Mouse (Mus musculus) hindbrain, embryonic 11.5 days (tissue): ENCODE measurements around the gene Cygb. TPM values are rescaled to one million over a fixed set of nuclear protein-coding genes. Genes with fewer than 3 reads are reported as not detected.

Source experiments
- ATAC-seq: fragments of 200-750 bp; cut with Nextera tagmentation; 2 replicates; pipeline ENCODE4 v1.8.0; 2017; ENCODE audit warnings: mild to moderate bottlenecking, moderate TSS enrichment, moderate library complexity; ENCODE audit not compliant: low FRiP score
- DNase-seq: peaks from one replicate; pipeline ENCODE4 v3.0.0-alpha.2; 2015; ENCODE audit warnings: low spot score
- H3K27ac ChIP-seq: fragments of 300-500 bp; sonication (generic); 2 replicates; pipeline ENCODE4 v1.5.1; 2014; ENCODE audit warnings: mild to moderate bottlenecking, low read depth, low read length
- H3K27me3 ChIP-seq: fragments of 300-500 bp; sonication (generic); 2 replicates; pipeline ENCODE4 v1.6.1; 2014; ENCODE audit warnings: mild to moderate bottlenecking, low read length, moderate library complexity, mixed read lengths; ENCODE audit not compliant: control insufficient read depth, insufficient read depth
- H3K36me3 ChIP-seq: fragments of 300-500 bp; sonication (generic); 2 replicates; pipeline ENCODE4 v1.6.1; 2014; ENCODE audit warnings: mild to moderate bottlenecking, low read length, moderate library complexity, mixed read lengths; ENCODE audit not compliant: control insufficient read depth, insufficient read depth
- H3K4me1 ChIP-seq: fragments of 300-500 bp; sonication (generic); replicated peaks from 2 replicates; pipeline ENCODE4 v1.6.1; 2014; ENCODE audit warnings: low read length, mixed read lengths; ENCODE audit not compliant: control insufficient read depth, insufficient read depth
- H3K4me2 ChIP-seq: fragments of 300-500 bp; sonication (generic); replicated peaks from 2 replicates; pipeline ENCODE4 v1.6.1; 2014; ENCODE audit warnings: mild to moderate bottlenecking, low read depth, low read length
- H3K4me3 ChIP-seq: fragments of 300-500 bp; sonication (generic); 2 replicates; pipeline ENCODE4 v1.5.1; 2014; ENCODE audit warnings: low read depth, low read length
- H3K9ac ChIP-seq: fragments of 300-500 bp; sonication (generic); 2 replicates; pipeline ENCODE4 v1.6.1; 2014; ENCODE audit warnings: low read depth, low read length
- H3K9me3 ChIP-seq: fragments of 300-500 bp; sonication (generic); 2 replicates; pipeline ENCODE4 v1.6.1; 2016; ENCODE audit warnings: low read length; ENCODE audit not compliant: control insufficient read depth
- WGBS: fragments of 180-500 bp; shearing (Covaris S2); extraction: QIAGEN DNeasy Blood & Tissue Kit; methylation state at CpG from one replicate; pipeline ENCODE4 v1.1.7; 2014; 5-methylcytosine and 5-hydroxymethylcytosine counted together
- polyA plus RNA-seq: library from polyadenylated mRNA; unstranded; fragments of >200 nt; fragmentation: Nextera tagmentation; extraction: Ambion mirVana; gene quantifications from 2 replicates; pipeline ENCODE4 v1.2.1, GENCODE M21; 2014

The Cygb gene
- polyA plus RNA-seq, 1 experiment from 2014 or later: 2.4 TPM

- Histone ChIP-seq H3K36me3 (no peaks in the 10 kb centered on the region), H3K27me3 (peaks cover 18% of the 10 kb centered on the region), H3K27ac (no peak overlapping the region), H3K4me3 (no peak overlapping the region), H3K9ac (no peak overlapping the region), H3K4me1 (peaks cover 4% of the 10 kb centered on the region), H3K4me2 (no peak overlapping the region), H3K9me3 (no peaks in the 10 kb centered on the region)
- WGBS: 53% methylated on average over 9 of the region's 9 CpGs
- DNase-seq: no peak
- ATAC-seq: no peak
Observed at GRCm38 (mm10) chr11:116620073-116620472, 34.0 kb downstream of the Cygb start.

DNA sequence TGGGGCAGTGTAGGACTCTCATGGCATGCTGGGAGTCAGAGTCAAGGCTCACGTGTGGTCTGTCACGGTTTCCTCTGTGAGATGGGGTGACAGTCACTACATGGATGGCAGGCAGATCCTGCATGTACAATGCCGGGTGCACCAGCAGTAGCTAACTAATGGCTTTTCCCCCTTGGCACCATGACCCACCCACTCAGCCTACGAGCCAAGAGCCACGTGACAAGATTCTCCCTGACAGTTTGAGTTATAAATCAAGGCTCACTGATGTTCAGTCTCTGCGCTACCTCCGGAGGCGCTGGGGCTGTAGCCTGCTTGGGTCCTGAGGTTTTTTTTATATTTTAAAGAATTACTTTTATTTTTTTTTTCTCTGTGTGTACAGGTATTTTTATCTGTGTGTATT is 34.6 kb downstream of the Cygb start:
- Histone ChIP-seq H3K4me3 (no peak overlapping the region), H3K9me3 (no peaks in the 10 kb centered on the region), H3K36me3 (no peaks in the 10 kb centered on the region), H3K27ac (no peak overlapping the region), H3K9ac (no peak overlapping the region), H3K4me1 (peaks cover 4% of the 10 kb centered on the region), H3K4me2 (no peak overlapping the region), H3K27me3 (peaks cover 17% of the 10 kb centered on the region)
- WGBS: 76% methylated on average over 8 of the region's 8 CpGs
- ATAC-seq (no peak), DNase-seq (no peak)

DNA sequence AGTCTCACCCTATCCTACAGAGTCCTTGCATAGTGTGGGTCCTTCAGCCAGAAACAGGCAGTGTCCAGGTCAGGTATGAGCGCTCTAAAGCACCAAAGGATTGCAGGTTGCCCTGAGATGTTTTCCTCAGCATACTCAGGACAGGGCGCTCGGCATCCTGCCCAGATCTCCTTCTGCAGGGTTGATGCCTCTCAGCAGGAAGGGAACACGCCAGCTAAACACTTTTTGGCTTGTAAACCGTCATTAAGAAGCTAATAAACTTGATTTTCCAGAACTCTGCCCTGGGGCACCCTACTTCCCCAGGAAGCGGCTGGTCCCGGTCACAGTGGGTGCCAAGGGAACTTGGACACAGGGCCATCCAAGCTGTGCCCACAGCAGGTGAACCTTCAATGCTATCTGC is 35.0 kb downstream of the Cygb start:
- ATAC-seq: no peak
- no peak for DNase-seq
- no peak overlapping the region for H3K9ac ChIP-seq

DNA sequence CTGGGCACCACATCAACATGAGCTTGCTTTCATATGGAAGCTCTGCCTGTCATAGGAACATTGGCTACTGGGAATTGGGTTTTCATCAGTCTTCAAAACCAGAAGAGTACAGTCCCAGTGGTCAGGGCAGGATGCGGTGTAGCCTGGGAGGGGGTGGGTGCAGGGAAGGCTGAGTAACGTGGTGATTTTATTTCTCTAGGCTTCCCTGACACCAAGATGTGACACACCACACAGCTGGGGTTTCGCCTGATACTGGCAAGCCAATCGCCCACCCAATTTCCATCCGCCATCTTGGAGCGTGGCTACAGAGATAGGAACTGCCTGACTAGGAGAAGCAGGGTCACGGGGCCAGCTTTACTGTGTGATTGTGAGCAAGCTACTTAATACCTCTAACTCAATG is 35.4 kb downstream of the Cygb start:
- Histone ChIP-seq H3K4me1 (no peaks in the 10 kb centered on the region), H3K27ac (no peak overlapping the region), H3K9ac (no peak overlapping the region), H3K4me3 (no peak overlapping the region), H3K9me3 (no peaks in the 10 kb centered on the region), H3K27me3 (peaks cover 8% of the 10 kb centered on the region), H3K36me3 (no peaks in the 10 kb centered on the region), H3K4me2 (no peak overlapping the region)
- 90% methylated on average over 7 of the region's 7 CpGs for WGBS
- ATAC-seq: no peak
- DNase-seq: no peak

More for the DNA sequence above, 35.0 kb downstream of the Cygb start:
- peaks cover 4% of the 10 kb centered on the region for H3K4me1 ChIP-seq
- no peak overlapping the region for H3K4me2 ChIP-seq
- H3K27me3 ChIP-seq: peaks cover 13% of the 10 kb centered on the region
- no peak overlapping the region for H3K4me3 ChIP-seq
- H3K27ac ChIP-seq: no peak overlapping the region
- H3K9me3 ChIP-seq: no peaks in the 10 kb centered on the region
- no peaks in the 10 kb centered on the region for H3K36me3 ChIP-seq
- WGBS: 85% methylated on average over 7 of the region's 7 CpGs

- H3K9me3 ChIP-seq: no peaks in the 10 kb centered on the region
- H3K9ac ChIP-seq: no peak overlapping the region
- no peak for ATAC-seq
- H3K4me3 ChIP-seq: no peak overlapping the region
- DNase-seq: no peak
- H3K27me3 ChIP-seq: no peaks in the 10 kb centered on the region
- no peaks in the 10 kb centered on the region for H3K4me1 ChIP-seq
- no peak overlapping the region for H3K27ac ChIP-seq
- 93% methylated on average over 7 of the region's 7 CpGs for WGBS
- H3K36me3 ChIP-seq: no peaks in the 10 kb centered on the region
- no peak overlapping the region for H3K4me2 ChIP-seq
Observed at GRCm38 (mm10) chr11:116617641-116618040, 36.5 kb downstream of the Cygb start.

- Histone ChIP-seq H3K9me3 (no peaks in the 10 kb centered on the region), H3K4me3 (no peak overlapping the region), H3K27ac (no peak overlapping the region), H3K4me1 (no peaks in the 10 kb centered on the region), H3K9ac (no peak overlapping the region), H3K27me3 (no peaks in the 10 kb centered on the region), H3K4me2 (no peak overlapping the region), H3K36me3 (no peaks in the 10 kb centered on the region)
- DNase-seq: no peak
- ATAC-seq: no peak
- 76% methylated on average over 10 of the region's 10 CpGs for WGBS
Observed at GRCm38 (mm10) chr11:116616438-116617118, 37.5 kb downstream of the Cygb start.

GRCm38 (mm10) chr11:116615735-116616437 is 38.2 kb downstream of the Cygb start:
- DNase-seq: no peak
- WGBS: 62% methylated on average over 15 of the region's 15 CpGs

GRCm38 (mm10) chr11:116613234-116613633 is 40.9 kb downstream of the Cygb start:
- Histone ChIP-seq H3K36me3 (no peaks in the 10 kb centered on the region), H3K27me3 (no peaks in the 10 kb centered on the region), H3K4me1 (no peaks in the 10 kb centered on the region), H3K9ac (no peak overlapping the region), H3K4me3 (no peak overlapping the region), H3K4me2 (no peak overlapping the region), H3K9me3 (no peaks in the 10 kb centered on the region), H3K27ac (no peak overlapping the region)
- WGBS: 88% methylated on average over 6 of the region's 6 CpGs
- no peak for DNase-seq
- no peak for ATAC-seq

More at GRCm38 (mm10) chr11:116615735-116616437, 38.2 kb downstream of the Cygb start:
- Histone ChIP-seq H3K9me3 (no peaks in the 10 kb centered on the region), H3K27me3 (no peaks in the 10 kb centered on the region), H3K36me3 (no peaks in the 10 kb centered on the region), H3K4me1 (no peaks in the 10 kb centered on the region), H3K4me3 (no peak overlapping the region), H3K4me2 (no peak overlapping the region), H3K27ac (no peak overlapping the region), H3K9ac (no peak overlapping the region)
- no peak for ATAC-seq

- Histone ChIP-seq H3K4me2 (no peak overlapping the region), H3K36me3 (no peaks in the 10 kb centered on the region), H3K9me3 (no peaks in the 10 kb centered on the region), H3K27ac (no peak overlapping the region; the same call in 1 of the 2 replicates), H3K4me1 (no peaks in the 10 kb centered on the region), H3K4me3 (no peak overlapping the region), H3K27me3 (no peaks in the 10 kb centered on the region), H3K9ac (no peak overlapping the region)
- DNase-seq (no peak), ATAC-seq (no peak)
- WGBS: 91% methylated on average over 1 of the region's 1 CpGs
Observed at GRCm38 (mm10) chr11:116612554-116612953, 41.6 kb downstream of the Cygb start.
